In genomic region chr7:66231861-66232260, GRCm38 (mm10) we compare ENCODE assay signal across 12 mouse cellular contexts.
DNase-seq lines count a peak whose midpoint lies in the region; ATAC-seq and TF ChIP-seq lines count a peak whose summit lies in the region.
"Had no signal": no experiment of that assay in that cellular context is flagged by ENCODE, and none has a peak within 500 bp of the region (broad histone marks: within the 10 kb centered on the region; RNA-seq: fewer than 3 reads in every experiment).

No protein-coding gene starts in this region.

- WGBS in heart, embryonic 12.5 days, result 88% methylated on average over 4 of the region's 4 CpGs
- 84% methylated on average over 4 of the region's 4 CpGs for WGBS in stomach, embryonic 16.5 days
- 82% methylated on average over 4 of the region's 4 CpGs for WGBS in stomach, postnatal 0 days
- 83% methylated on average over 4 of the region's 4 CpGs for WGBS in limb, embryonic 13.5 days
- 62% methylated on average over 4 of the region's 4 CpGs for WGBS in neural tube, embryonic 15.5 days

- H3K9ac ChIP-seq in heart, embryonic 12.5 days, result no peak overlapping the region
- no peak overlapping the region for H3K9ac ChIP-seq in stomach, embryonic 16.5 days (ENCODE audit: low read length)
- H3K9ac ChIP-seq in stomach, postnatal 0 days (ENCODE audit: low read length), result no peak overlapping the region
- no peak overlapping the region for H3K9ac ChIP-seq in limb, embryonic 13.5 days
- no peak overlapping the region for H3K9ac ChIP-seq in neural tube, embryonic 15.5 days (replicated peaks)

- TF ChIP-seq CTCF in stomach, postnatal 0 days (IDR thresholded peaks at IDR 0.05; ENCODE audit: low read depth), result no peak
- TF ChIP-seq CTCF in left cerebral cortex, adult 2 months (IDR thresholded peaks at IDR 0.05), result no peak

- H3K36me3 ChIP-seq in heart, embryonic 12.5 days, result no peaks in the 10 kb centered on the region
- H3K36me3 ChIP-seq in stomach, embryonic 16.5 days (ENCODE audit: control insufficient read depth, insufficient read depth, low read length), result no peaks in the 10 kb centered on the region
- H3K36me3 ChIP-seq in stomach, postnatal 0 days (ENCODE audit: control insufficient read depth, insufficient read depth, low read length), result no peaks in the 10 kb centered on the region
- H3K36me3 ChIP-seq in limb, embryonic 13.5 days, result no peaks in the 10 kb centered on the region
- H3K36me3 ChIP-seq in neural tube, embryonic 15.5 days, result no peaks in the 10 kb centered on the region

- no peaks in the 10 kb centered on the region for H3K9me3 ChIP-seq in heart, embryonic 12.5 days (replicated peaks)
- no peaks in the 10 kb centered on the region; the same call in 1 of the 2 replicates for H3K9me3 ChIP-seq in stomach, embryonic 16.5 days (replicated peaks; ENCODE audit: control insufficient read depth, low read length)
- H3K9me3 ChIP-seq in stomach, postnatal 0 days (ENCODE audit: control insufficient read depth, low read length), result no peaks in the 10 kb centered on the region
- H3K9me3 ChIP-seq in limb, embryonic 13.5 days, result no peaks in the 10 kb centered on the region
- no peaks in the 10 kb centered on the region for H3K9me3 ChIP-seq in neural tube, embryonic 15.5 days (replicated peaks)

- no peak overlapping the region for H3K4me3 ChIP-seq in heart, embryonic 12.5 days
- H3K4me3 ChIP-seq in stomach, embryonic 16.5 days (replicated peaks; ENCODE audit: low read length), result no peak overlapping the region
- no peak overlapping the region for H3K4me3 ChIP-seq in stomach, postnatal 0 days (ENCODE audit: low read depth, low read length)
- H3K4me3 ChIP-seq in limb, embryonic 13.5 days, result no peak overlapping the region
- H3K4me3 ChIP-seq in neural tube, embryonic 15.5 days (replicated peaks), result no peak overlapping the region
- H3K4me3 ChIP-seq in left cerebral cortex, adult 2 months, result no peak overlapping the region

- no peak for DNase-seq in heart, postnatal 36 days
- no peak for DNase-seq in stomach, postnatal 0 days (ENCODE audit: low spot score)
- DNase-seq in left cerebral cortex, adult 2 months (ENCODE audit: extremely low spot score in 1 of 2, low spot score in 2 of 2), result no peak
- no peak for DNase-seq in ovary, postnatal 36 days (ENCODE audit: low spot score)
- DNase-seq: cerebellum, adult 8-10 months; gastrocnemius, postnatal 14 days; kidney, adult 18-20 months had no signal

- no peaks in the 10 kb centered on the region for H3K27me3 ChIP-seq in heart, embryonic 12.5 days (replicated peaks)
- H3K27me3 ChIP-seq in stomach, embryonic 16.5 days (ENCODE audit: control insufficient read depth, insufficient read depth, low read length), result no peaks in the 10 kb centered on the region
- H3K27me3 ChIP-seq in stomach, postnatal 0 days (ENCODE audit: control insufficient read depth, insufficient read depth, low read length), result no peaks in the 10 kb centered on the region
- H3K27me3 ChIP-seq in limb, embryonic 13.5 days, result no peaks in the 10 kb centered on the region
- H3K27me3 ChIP-seq in neural tube, embryonic 15.5 days (replicated peaks), result no peaks in the 10 kb centered on the region
- H3K27me3 ChIP-seq: Patski had no signal

- peak overlapping the region; percentile 70; the same call in 1 of the 2 replicates for H3K27ac ChIP-seq in heart, embryonic 12.5 days (ENCODE audit: poor library complexity, severe bottlenecking)
- H3K27ac ChIP-seq in stomach, embryonic 16.5 days (ENCODE audit: low read length), result 0 out of 2 replicates have a peak overlapping the region, but pooled peaks have one; percentile 17
- no peak overlapping the region for H3K27ac ChIP-seq in stomach, postnatal 0 days (replicated peaks)
- peak overlapping the region; percentile 97 for H3K27ac ChIP-seq in limb, embryonic 13.5 days
- peak overlapping the region; percentile 79 for H3K27ac ChIP-seq in neural tube, embryonic 15.5 days (replicated peaks)
- no peak overlapping the region for H3K27ac ChIP-seq in left cerebral cortex, adult 2 months

- TF ChIP-seq EP300 in stomach, postnatal 0 days (optimal IDR thresholded peaks at IDR 0.05), result no peak

- peaks cover 50% of the 10 kb centered on the region for H3K4me1 ChIP-seq in heart, embryonic 12.5 days (replicated peaks)
- H3K4me1 ChIP-seq in stomach, embryonic 16.5 days (ENCODE audit: control insufficient read depth, insufficient read depth, low read length), result peaks cover 10% of the 10 kb centered on the region
- no peaks in the 10 kb centered on the region for H3K4me1 ChIP-seq in stomach, postnatal 0 days (replicated peaks; ENCODE audit: control insufficient read depth, insufficient read depth)
- peaks cover 53% of the 10 kb centered on the region for H3K4me1 ChIP-seq in limb, embryonic 13.5 days
- peaks cover 26% of the 10 kb centered on the region for H3K4me1 ChIP-seq in neural tube, embryonic 15.5 days

- ATAC-seq in heart, embryonic 12.5 days (ENCODE audit: insufficient number of reproducible peaks, low FRiP score), result no peak
- no peak for ATAC-seq in stomach, embryonic 16.5 days (ENCODE audit: insufficient read depth, low FRiP score)
- no peak for ATAC-seq in stomach, postnatal 0 days (ENCODE audit: low FRiP score, low TSS enrichment)
- ATAC-seq in limb, embryonic 13.5 days (ENCODE audit: low FRiP score, low read depth), result no peak
- no peak for ATAC-seq in neural tube, embryonic 15.5 days (ENCODE audit: low FRiP score)
- ATAC-seq: Patski had no signal

- intact Hi-C loops in heart, postnatal 36 days (cut with DNase I), result no loop called here
- intact Hi-C loops in left cerebral cortex, adult 2 months (cut with DNase I), result no loop called here

- H3K4me2 ChIP-seq in heart, embryonic 12.5 days, result no peak overlapping the region
- H3K4me2 ChIP-seq in stomach, embryonic 16.5 days (ENCODE audit: low read depth, low read length), result no peak overlapping the region
- H3K4me2 ChIP-seq in stomach, postnatal 0 days (replicated peaks; ENCODE audit: low read depth), result no peak overlapping the region
- no peak overlapping the region for H3K4me2 ChIP-seq in limb, embryonic 13.5 days (replicated peaks)
- H3K4me2 ChIP-seq in neural tube, embryonic 15.5 days, result no peak overlapping the region

Comparison
In these comparisons a context has a peak if more than half of its experiments do, and no peak if none do; other contexts are left out.
1. H3K27ac ChIP-seq: peak in heart, embryonic 12.5 days (single experiment), stomach, embryonic 16.5 days (single experiment), limb, embryonic 13.5 days (single experiment) and neural tube, embryonic 15.5 days (single experiment); none in stomach, postnatal 0 days (single experiment) and left cerebral cortex, adult 2 months (single experiment).